Mouse (Mus musculus): ENCODE measurements around the gene Gm20715.
"Not testable (repeated sequence)": the region's sequence is repeated elsewhere in the genome, so short reads cannot be mapped to it uniquely, and the experiment has no call there.

- TF ChIP-seq CTCF (IDR thresholded peaks at IDR 0.05; ENCODE audit: extremely low read depth, insufficient read depth, insufficient read length, insufficient replicate concordance); POLR2A (IDR thresholded peaks at IDR 0.05; ENCODE audit: low read depth, low read length): not testable (repeated sequence)
These were observed 41.9 kb upstream of the Gm20715 start for GRCm38 (mm10) chr7:6368146-6368545.

All from spleen, adult 2 months (tissue).